Mouse (Mus musculus) thymus, postnatal 25 days (tissue): Measurements from ENCODE around the gene P4ha3.

ENCODE experiments used
- DNase-seq: peaks from one replicate; pipeline ENCODE4 v3.0.0; 2022

Gene P4ha3

DNA sequence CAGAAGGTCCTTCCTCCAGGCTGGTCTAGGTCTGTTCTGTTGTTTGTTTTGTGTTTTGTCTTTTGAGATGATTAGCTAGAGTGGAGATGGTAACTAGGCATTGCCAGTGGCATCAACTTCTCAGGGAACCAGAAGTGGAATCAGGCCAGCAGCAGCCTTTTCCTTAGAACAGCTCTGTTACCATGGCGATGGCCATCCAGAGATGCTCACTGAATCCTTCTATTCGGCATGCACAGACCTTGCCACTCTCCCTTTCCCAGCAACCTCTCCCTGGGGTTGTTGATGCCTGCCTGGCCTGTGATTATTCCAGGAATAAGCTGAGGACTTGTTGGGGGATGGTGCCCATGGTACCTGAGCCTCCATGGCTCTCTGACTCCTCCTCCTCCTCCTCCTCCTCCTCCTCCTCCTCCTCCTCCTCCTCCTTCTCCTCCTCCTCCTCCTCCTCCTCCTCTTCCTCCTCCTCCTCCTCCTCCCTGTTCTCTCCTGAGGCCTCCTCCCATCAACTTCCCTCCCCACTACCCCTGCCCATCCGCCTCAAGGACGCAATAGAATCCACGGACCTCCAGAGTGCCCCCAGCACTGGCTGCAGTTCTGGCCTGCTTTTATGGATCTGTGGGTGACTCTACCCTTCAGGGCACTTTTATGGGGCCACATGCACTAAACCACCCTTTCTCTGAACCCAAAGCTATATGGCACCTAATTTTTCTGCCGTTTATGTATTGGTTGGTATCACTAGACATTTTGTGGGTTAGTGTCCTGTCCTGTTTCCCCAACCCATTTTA is 22.7 kb downstream of the P4ha3 start:
- no peak for DNase-seq

DNA sequence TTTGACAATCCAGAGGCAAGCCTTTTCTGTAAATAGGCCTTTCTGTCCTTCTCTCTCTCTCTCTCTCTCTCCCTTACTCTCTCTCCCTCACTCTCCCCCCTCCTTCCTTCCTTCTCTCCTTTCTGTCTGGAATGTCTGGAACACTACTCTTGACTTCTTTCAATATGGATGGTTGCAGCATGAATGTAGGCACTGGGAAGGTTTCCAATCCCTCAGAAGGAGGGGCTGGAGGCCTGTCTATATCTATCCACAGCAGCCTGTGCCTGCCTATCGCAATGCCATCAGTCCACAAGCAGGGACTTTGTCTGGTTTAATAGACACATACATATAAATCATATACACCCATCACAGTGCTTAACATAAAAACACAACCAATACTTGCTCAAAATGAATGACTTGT is 23.9 kb downstream of the P4ha3 start:
- DNase-seq: no peak

DNA sequence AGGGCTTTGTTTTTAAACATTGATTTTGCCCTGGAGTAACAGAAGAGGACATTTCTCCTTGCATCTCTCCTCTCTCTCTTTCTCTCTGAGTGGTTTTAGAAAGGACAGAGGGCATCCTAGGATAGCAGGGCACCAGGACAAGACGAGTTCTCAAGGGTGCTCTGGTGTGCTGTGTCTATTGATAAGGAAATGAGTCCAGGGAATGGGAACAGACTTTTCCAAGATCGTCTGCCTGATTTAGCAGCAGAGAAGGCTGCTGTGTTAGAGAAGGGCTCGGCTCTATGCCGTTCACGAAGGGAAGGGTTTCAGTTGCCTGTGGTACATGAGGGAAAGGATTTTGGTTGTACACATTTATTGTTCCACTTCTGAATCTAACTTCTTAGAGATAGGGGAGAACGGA is 24.4 kb downstream of the P4ha3 start:
- DNase-seq: no peak

DNA sequence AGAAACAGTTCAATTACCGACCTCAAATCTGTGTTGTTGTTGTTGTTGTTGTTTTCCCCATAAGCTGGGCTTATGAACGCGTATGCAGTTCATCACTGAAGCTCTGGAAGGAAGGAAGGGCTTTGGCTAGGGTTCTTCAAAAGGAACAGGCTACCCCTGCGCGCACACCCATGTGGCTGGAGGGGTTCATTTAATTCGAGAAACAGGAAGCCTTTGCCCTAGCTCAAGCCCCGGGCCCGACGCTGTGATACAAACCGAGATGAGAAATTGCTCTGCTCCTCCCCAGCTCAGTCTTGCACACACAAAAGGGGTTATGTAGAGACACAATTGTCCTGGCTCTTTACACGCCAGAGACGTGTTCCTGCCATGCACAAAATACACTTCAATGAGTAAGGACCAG is 25.0 kb downstream of the P4ha3 start:
- peak; percentile 56 for DNase-seq

DNA sequence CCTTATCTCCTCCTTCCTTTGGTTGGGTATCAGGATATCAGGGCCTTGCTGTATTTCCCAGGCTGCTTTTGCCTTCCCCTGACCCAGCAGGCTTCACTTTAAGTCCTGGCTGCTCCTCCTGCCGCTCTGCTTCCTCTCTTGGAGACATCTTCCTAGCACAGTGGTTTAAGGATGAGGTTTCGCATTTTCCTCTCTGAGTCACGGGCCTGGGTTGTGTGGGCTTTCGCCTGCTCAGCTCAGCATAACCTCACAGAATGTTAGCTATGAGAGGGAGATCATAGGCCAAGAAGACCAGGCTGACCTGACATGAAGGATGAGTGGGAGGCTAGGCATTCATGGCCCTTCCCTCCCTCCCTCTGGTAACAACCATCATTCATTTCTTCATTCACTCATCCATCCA is 27.4 kb downstream of the P4ha3 start:
- DNase-seq: no peak

DNA sequence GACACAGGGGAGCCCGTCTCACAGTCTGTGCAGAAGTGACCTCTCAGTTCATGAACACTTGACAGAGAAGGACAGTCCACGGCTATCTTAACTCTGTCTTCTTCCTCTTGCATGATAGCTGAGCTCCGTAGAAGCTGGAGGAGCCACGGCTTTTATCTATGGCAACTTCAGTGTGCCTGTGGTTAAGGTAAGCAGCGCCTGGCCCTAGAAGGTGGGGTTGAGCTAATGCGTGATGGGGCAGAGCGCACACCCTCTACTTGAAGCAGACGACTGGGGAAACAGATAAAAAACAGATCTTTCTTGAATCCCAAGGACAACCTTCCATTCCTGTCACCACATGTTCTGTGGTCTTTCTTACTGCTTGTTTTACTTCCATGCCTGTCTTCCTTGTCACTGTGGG is 31.6 kb downstream of the P4ha3 start:
- no peak for DNase-seq

DNA sequence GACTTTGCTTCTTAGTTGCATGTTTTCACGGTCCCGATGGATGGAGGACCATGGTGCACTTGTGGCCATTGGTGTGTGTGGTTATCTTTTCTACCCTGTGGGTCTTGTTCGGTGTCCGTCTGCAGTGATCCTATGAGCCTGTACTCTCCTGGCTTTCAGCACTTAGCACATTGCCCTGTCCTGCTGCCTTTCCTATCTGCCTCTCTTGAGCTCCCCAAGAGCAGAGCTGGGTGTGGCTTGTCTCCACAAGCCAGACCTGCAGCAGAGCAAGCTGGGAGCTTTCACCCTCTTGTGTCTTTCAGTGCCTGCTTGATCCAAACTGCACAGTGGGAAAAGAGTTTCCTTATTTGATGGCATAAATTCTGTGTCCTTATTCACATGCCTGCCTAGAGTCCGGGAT is 32.2 kb downstream of the P4ha3 start:
- no peak for DNase-seq

DNA sequence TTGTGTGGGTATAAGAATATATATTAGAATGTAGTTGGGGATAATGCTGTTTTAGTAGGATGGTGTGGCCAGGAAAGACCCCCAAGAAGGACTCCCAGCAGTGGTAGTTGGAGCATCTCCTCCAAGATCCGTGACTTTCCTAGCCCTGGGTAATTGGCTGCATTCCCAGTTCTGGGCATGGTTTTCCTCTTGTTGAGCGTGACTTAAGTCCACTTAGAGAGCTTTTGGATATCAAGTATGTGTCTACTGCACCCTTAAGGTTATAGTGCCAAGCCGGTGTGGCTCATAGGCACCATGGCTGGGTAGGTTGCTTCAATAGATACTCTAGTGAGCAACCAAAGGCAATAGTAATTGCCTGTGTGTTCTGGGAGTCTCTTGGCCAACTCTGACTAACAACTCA is 38.4 kb downstream of the P4ha3 start:
- DNase-seq: no peak

DNA sequence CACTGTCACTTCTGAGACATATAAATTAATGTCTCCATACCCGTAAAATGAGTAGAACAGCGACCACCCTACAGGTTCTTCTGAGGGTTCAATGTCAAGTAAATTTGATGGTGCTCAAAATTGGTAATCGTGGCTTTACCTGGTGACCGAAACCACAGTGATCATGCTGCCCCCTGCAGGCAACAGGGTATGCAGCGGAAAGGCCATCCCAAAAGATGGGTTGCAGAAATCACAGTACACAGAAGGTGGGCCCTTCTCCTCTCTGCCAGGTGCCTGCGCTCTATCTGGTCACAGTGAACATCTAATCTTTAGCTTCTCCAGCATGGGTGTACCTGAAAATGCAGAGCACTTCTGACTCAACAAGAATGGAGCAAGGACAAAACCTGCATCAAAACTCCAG is 40.2 kb downstream of the P4ha3 start:
- DNase-seq: peak; percentile 24

DNA sequence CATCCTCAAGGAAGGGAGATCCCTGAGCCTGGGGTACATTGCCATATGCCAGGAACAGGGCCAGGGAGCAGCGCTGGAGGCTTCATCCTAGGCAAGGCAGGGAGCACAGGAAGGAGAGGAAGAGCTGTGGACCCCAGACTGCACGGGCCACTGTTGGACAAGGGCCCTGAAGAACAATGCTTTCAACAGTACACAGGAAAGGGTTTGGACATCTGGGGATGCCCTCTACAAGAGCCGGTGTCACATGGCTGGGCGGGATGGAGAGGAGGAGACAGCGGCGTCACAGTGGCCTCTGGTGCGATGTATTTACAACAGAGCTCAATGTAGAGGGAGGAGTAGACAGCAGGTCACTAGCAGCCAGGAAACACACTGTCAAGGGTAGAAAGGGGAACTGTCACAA is 42.2 kb downstream of the P4ha3 start:
- DNase-seq: no peak

DNA sequence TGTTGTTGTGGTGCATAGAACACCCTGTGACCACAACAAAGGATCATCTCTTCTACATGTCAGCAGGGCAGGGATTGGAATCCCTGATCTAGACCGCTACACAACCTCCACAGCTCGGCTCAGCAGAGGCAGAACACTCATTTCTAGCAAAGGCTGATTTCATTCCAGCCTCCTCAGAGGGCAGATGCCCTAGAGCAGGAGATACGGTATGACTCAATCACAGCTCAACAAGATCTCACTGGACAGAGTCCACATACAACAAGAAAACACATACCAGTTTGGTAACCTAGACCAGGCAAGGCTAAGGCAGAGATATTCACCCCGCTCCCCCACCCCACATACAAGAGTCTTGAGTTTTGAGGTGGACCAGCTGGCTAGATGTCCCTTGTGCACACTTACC is 43.3 kb downstream of the P4ha3 start:
- DNase-seq: no peak

DNA sequence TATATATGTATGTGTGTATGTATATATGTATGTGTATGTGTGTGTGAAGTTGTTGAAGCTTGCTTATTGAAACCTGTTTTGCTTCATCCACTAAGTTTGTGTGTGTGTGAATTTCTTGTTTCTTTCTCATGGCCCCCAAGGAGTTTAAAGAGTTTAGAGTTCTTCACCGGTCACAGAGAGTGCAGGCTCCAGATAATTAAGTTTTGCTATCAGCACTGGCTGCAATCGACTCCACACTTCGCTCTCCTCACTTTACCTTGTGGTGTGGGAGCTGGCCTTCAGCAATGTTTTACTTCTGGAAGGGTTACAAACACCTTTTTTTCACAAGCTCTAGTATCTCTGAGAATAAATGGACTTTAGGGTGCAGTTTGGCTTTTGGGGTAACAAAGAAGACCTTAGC is 45.9 kb downstream of the P4ha3 start:
- no peak for DNase-seq

DNA sequence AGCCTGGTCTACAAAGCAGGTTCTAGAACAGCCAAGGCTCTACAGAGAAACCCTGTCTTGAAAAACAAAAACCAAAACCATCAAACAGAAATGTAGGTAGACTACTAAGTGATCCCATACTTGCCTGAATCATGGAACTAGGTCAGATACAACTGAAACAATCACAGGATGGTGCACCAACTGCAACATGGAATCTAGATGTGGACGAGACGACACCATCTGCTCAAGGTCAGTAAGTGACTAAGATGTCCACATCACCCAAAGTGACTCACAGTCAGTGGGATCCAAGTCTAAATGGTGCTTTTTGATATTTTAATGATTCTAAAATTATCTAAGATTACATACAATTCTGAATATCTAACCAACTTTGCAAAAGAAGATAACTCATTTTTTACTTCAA is 50.6 kb downstream of the P4ha3 start:
- DNase-seq: no peak

DNA sequence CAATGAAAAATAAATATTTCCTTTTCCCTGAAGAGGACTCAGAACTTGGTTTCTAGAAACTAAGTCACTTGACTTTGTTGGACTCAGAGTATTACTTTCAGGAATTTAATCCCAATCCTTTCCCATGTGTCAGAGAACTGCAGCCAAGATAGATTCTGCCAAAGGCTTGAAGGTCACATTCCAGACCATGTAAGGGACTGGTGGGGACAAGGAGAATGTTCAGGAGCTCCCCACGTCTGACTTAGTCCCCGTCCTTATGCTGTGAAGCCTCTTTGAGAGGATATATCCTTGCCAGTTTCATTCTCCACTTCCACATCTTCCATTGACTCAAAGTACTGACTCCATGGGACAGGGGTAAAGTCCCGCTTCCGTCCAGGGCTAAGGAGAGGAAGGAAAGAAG is 69.7 kb downstream of the P4ha3 start:
- no peak for DNase-seq

DNA sequence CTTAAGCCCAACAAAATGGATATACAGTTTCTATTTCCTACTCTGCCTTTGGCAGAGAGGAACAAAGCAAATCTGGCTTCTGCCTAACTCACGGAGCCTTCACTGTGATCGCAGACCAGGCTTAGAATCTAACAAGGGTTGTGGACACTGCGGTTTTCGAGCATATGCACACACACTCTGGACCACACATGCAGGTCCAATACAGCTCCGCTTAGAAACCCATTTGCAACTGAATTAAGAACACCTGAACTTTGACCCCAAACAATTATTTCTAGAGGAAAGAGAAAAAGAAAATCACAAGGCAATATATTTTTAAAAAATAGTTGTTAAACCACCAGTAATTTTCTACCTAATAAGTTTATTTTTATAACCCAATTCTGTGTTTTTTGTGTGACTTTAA is 71.0 kb downstream of the P4ha3 start:
- no peak for DNase-seq

DNA sequence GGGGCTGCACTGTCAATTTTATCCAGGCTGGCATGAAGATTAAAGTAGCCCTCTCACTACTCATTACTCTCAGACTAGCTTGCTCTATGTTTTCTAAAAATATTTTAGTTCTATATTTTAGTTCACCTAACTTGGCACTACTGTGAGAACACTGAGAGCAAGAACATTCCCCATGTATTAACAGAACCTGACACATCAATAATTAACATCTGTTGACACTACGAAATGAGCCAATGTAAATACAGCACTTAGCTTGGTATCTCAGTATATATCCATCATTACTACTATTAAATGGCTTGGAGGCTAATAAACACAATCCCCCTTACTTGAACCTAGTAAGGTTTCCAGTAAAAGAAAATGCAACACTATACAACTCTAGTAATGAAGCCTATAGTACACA is 71.4 kb downstream of the P4ha3 start:
- DNase-seq: no peak

DNA sequence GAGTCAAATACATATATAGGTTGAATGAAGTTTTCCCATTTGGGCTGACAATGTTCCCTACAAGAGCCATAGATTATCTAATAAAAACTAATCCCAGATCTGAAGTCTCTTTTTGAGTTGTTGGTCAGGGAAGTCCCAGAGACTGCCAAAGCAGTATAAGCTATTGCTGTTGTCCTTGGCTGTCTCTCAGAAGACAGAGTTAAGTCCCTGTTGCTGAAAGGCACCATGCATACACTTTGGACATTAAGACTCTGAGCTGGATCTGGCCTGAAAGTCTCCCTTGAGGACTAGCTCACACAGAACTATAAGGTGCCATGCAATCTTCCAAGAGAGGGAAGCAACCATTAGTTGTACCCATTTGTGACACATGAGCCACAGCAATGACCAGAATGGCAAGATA is 72.5 kb downstream of the P4ha3 start:
- no peak for DNase-seq

DNA sequence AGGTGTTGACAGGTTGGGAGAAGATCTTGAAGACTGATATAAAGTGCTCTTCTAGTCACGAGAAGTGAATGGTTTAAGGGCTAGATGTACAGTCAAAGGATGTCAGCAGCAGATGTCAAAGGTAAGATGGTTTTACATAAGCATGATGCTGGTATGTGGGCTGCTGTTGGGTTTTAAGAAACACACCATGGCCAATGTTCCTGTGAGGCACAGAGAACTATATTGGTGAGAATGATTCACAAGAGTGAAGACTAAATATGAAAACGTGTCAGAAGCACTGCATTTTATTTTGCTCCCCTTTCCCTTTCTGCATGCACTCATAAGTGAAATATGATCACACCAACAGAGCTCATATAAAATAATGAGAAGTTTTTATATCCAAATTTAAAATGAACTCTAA is 77.8 kb downstream of the P4ha3 start:
- DNase-seq: no peak

DNA sequence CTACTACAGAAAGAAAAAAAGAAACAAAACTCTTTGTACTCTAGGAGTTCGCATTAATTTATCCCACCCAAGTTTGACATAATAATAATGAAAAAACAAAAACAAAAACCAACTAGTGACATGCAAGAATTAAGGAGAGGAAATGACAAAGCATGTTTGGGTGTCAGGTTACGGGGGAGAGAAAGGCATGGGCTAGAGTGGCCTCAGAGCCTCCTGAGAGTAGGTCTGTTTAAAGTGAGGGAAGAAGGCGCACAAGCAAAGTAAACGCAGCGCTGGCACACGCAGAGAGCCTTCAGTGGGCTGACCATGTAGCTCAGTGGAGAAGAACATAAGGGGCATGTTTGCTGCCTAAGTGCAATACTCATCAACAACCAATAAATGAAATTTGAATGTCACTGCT is 79.6 kb downstream of the P4ha3 start:
- DNase-seq: no peak
